ENCODE assay signal across 8 mouse cellular contexts in genomic region chr11:102762248-102762647, GRCm38 (mm10). TPM values are rescaled to one million over a fixed set of nuclear protein-coding genes. Genes with fewer than 3 reads are reported as not detected.
DNase-seq lines count a peak whose midpoint lies in the region; ATAC-seq lines count a peak whose summit lies in the region.

No protein-coding gene starts in this region.

- no peak; the same call in 1 of the 2 replicates for ATAC-seq in heart, embryonic 14.5 days (ENCODE audit: insufficient number of reproducible peaks, insufficient read depth, low FRiP score, low read depth)
- ATAC-seq in hematopoietic stem cell, adult 5-6 weeks (replicated peaks in 1 of 2; ENCODE audit: insufficient read depth in 1 of 2, low FRiP score in 2 of 2, low TSS enrichment in 1 of 2, low read depth in 1 of 2, poor library complexity in 2 of 2, severe bottlenecking in 2 of 2), result peak; percentile 29 to 47; a peak in 2 of 4 replicates
- peak; percentile 63 for ATAC-seq in megakaryocyte progenitor cell, adult 5-6 weeks (replicated peaks; ENCODE audit: poor library complexity)

- H3K27me3 ChIP-seq in heart, embryonic 14.5 days (ENCODE audit: control insufficient read depth, insufficient read depth, low read length), result peaks cover 6% of the 10 kb centered on the region; the same call in 1 of the 2 replicates

- peak overlapping the region; percentile 85 for H3K9ac ChIP-seq in heart, embryonic 14.5 days (ENCODE audit: low read length)

- intact Hi-C loops in heart, postnatal 14 days (cut with DNase I), result no loop called here

- 15% methylated on average over 15 of the region's 15 CpGs for WGBS in heart, embryonic 14.5 days

- no peak for DNase-seq in heart, postnatal 14 days
- DNase-seq in layer of hippocampus, adult 8-10 months (ENCODE audit: low spot score in 2 of 2), result no peak
- DNase-seq in urinary bladder, adult 18-20 months (ENCODE audit: low spot score in 2 of 2), result no peak
- DNase-seq in urinary bladder, postnatal 14 days (ENCODE audit: low spot score), result no peak

- no peaks in the 10 kb centered on the region for H3K36me3 ChIP-seq in heart, embryonic 14.5 days (ENCODE audit: control insufficient read depth, insufficient read depth, low read length)

- peak overlapping the region; percentile 58 to 78 for H3K4me3 ChIP-seq in heart, embryonic 14.5 days (ENCODE audit: control insufficient read depth in 1 of 2, insufficient read depth in 1 of 2, low read depth in 1 of 2, low read length in 2 of 2)
- H3K4me3 ChIP-seq in brown adipose tissue, adult 24 weeks (ENCODE audit: insufficient read depth, low read depth, low read length), result peak overlapping the region; percentile 31

- H3K9me3 ChIP-seq in heart, embryonic 14.5 days (ENCODE audit: control insufficient read depth, low read length), result no peaks in the 10 kb centered on the region

- H3K27ac ChIP-seq in heart, embryonic 14.5 days (replicated peaks in 1 of 2; ENCODE audit: control insufficient read depth in 1 of 2, insufficient read depth in 1 of 2, low read depth in 2 of 2, low read length in 2 of 2), result no peak overlapping the region
- no peak overlapping the region for H3K27ac ChIP-seq in brown adipose tissue, adult 24 weeks (replicated peaks; ENCODE audit: low read depth, low read length)

- H3K4me2 ChIP-seq in heart, embryonic 14.5 days (ENCODE audit: low read length), result peak overlapping the region; percentile 99

- H3K4me1 ChIP-seq in heart, embryonic 14.5 days (ENCODE audit: control insufficient read depth in 2 of 2, insufficient read depth in 2 of 2, low read length in 2 of 2), result peaks cover 27 to 32% of the 10 kb centered on the region in 2 experiments
- no peaks in the 10 kb centered on the region for H3K4me1 ChIP-seq in brown adipose tissue, adult 24 weeks (ENCODE audit: control insufficient read depth, insufficient read depth, insufficient read length, low read length)

RNA-seq across cellular contexts. Expression of gene Adam11, which starts 1.0 kb away (rescaled TPM):
- 5.9 and 7.3 TPM in 2 replicates for polyA plus RNA-seq in heart, embryonic 14.5 days (2014; fragmentation: Nextera tagmentation; extraction: Ambion mirVana)
- 1 to 10 TPM; 4.0 to 4.4 TPM for total RNA-seq in heart, postnatal 14 days (2021)
- polyA plus RNA-seq in brown adipose tissue, adult 24 weeks (2012; ENCODE audit: insufficient read depth, insufficient read length, missing spikeins), result 0.59 and 1.4 TPM in 2 replicates
- total RNA-seq in hematopoietic stem cell, adult 5-6 weeks (2017), result 3.5 and 4.1 TPM in 2 replicates
- 0.17 and 2.9 TPM in 2 replicates for total RNA-seq in megakaryocyte progenitor cell, adult 5-6 weeks (2015)
- 0.44 TPM in 1 of 2 replicates, not detected in the other for total RNA-seq in megakaryocyte progenitor cell, adult 5-6 weeks (2017)
- 100 to 1,000 TPM; 168 to 220 (median 192) TPM for total RNA-seq in layer of hippocampus, adult 8-10 months (2022)

RNA-seq across cellular contexts. Expression of gene Gjc1, which starts 57.3 kb away (rescaled TPM):
- 53.8 and 54.9 TPM in 2 replicates for polyA plus RNA-seq in heart, embryonic 14.5 days (2014; fragmentation: Nextera tagmentation; extraction: Ambion mirVana)
- 10 to 100 TPM; 37.7 to 42.6 TPM for total RNA-seq in heart, postnatal 14 days (2021)
- 4.6 and 5.0 TPM in 2 replicates for polyA plus RNA-seq in brown adipose tissue, adult 24 weeks (2012; ENCODE audit: insufficient read depth, insufficient read length, missing spikeins)
- total RNA-seq in hematopoietic stem cell, adult 5-6 weeks (2017), result 0.31 TPM in 1 of 2 replicates, not detected in the other
- not detected in 2 replicates for total RNA-seq in megakaryocyte progenitor cell, adult 5-6 weeks (2015)
- total RNA-seq in megakaryocyte progenitor cell, adult 5-6 weeks (2017), result not detected in 2 replicates
- total RNA-seq in layer of hippocampus, adult 8-10 months (2022), result 1 to 10 TPM; 4.0 to 4.7 (median 4.1) TPM

Comparison
In these comparisons a context has a peak if more than half of its experiments do, and no peak if none do; other contexts are left out.
1. RNA of gene Adam11, which starts 1.0 kb away (total RNA-seq): 168 to 220 TPM in layer of hippocampus, adult 8-10 months; 4.0 to 4.4 TPM in heart, postnatal 14 days, 3.5 to 4.1 TPM in hematopoietic stem cell, adult 5-6 weeks and 0.17 to 2.9 TPM in megakaryocyte progenitor cell, adult 5-6 weeks; every median in the first group is over 10 times any median in the second.
2. RNA of gene Gjc1, which starts 57.3 kb away (total RNA-seq): 37.7 to 42.6 TPM in heart, postnatal 14 days; 4.0 to 4.7 TPM in layer of hippocampus, adult 8-10 months, 0.31 TPM in hematopoietic stem cell, adult 5-6 weeks and not detected in megakaryocyte progenitor cell, adult 5-6 weeks; every median in the first group is over 4 times any median in the second.